Mouse (Mus musculus): Measurements from ENCODE around the gene Olfr1437. TPM values are rescaled to one million over a fixed set of nuclear protein-coding genes. Genes with fewer than 3 reads are reported as not detected.
"Not testable (repeated sequence)": the region's sequence is repeated elsewhere in the genome, so short reads cannot be mapped to it uniquely, and the experiment has no call there.

Gene Olfr1437
- polyA plus RNA-seq (2012; rRNA removed) = not detected in 2 replicates

GRCm38 (mm10) chr19:12325001-12325400 is at the start of gene Olfr1437:
Olfr1437 (minus strand) TSS chr19:12325101.
- 91% methylated on average over 2 of the region's 2 CpGs for WGBS

GRCm38 (mm10) chr19:12374465-12375025 is 49.6 kb upstream of the Olfr1437 start:
- no peak for DNase-seq (ENCODE audit: low read depth, low spot score)
- WGBS = 58% methylated on average over 2 of the region's 2 CpGs

More at GRCm38 (mm10) chr19:12325001-12325400, at the start of gene Olfr1437:
- no peak for DNase-seq (ENCODE audit: low read depth, low spot score)

- 67% methylated on average over 3 of the region's 3 CpGs for WGBS
- no peak for DNase-seq (ENCODE audit: low read depth, low spot score)
Measured at GRCm38 (mm10) chr19:12373004-12373403, 48.1 kb upstream of the Olfr1437 start.

- 75% methylated on average over 3 of the region's 3 CpGs for WGBS
- DNase-seq (ENCODE audit: low read depth, low spot score) = no peak
Measured at GRCm38 (mm10) chr19:12335810-12336209, 10.9 kb upstream of the Olfr1437 start, which contains the start of gene Olfr1438-ps1. Olfr1438-ps1 (minus strand) TSS chr19:12335910.

GRCm38 (mm10) chr19:12299030-12299429 is 25.9 kb downstream of the Olfr1437 start, which contains the start of gene Olfr1436:
Olfr1436 (minus strand) TSS chr19:12299130.
- 65% methylated on average over 1 of the region's 1 CpGs for WGBS

GRCm38 (mm10) chr19:12292979-12293378 is 31.9 kb downstream of the Olfr1437 start:
- DNase-seq (ENCODE audit: low read depth, low spot score) = no peak

More at GRCm38 (mm10) chr19:12299030-12299429, 25.9 kb downstream of the Olfr1437 start, which contains the start of gene Olfr1436:
- DNase-seq (ENCODE audit: low read depth, low spot score) = not testable (repeated sequence)

GRCm38 (mm10) chr19:12279554-12279953 is 45.3 kb downstream of the Olfr1437 start, which contains the start of gene Olfr1434:
Olfr1434 (plus strand) TSS chr19:12279854.
- 66% methylated on average over 2 of the region's 2 CpGs for WGBS
- DNase-seq (ENCODE audit: low read depth, low spot score) = no peak

Other genes with a start within 250 kb of the Olfr1437 start
- not detected in 2 replicates for gene Olfr1425, start 247.4 kb downstream of the Olfr1437 start, polyA plus RNA-seq (2012; rRNA removed)
- not detected in 2 replicates for gene Olfr1426, start 233.1 kb downstream of the Olfr1437 start, polyA plus RNA-seq (2012; rRNA removed)
- not detected in 2 replicates for gene Olfr1427, start 221.8 kb downstream of the Olfr1437 start, polyA plus RNA-seq (2012; rRNA removed)
- not detected in 2 replicates for gene Olfr1428, start 209.2 kb downstream of the Olfr1437 start, polyA plus RNA-seq (2012; rRNA removed)
- not detected in 2 replicates for gene Olfr76, start 201.9 kb downstream of the Olfr1437 start, polyA plus RNA-seq (2012; rRNA removed)
- gene Olfr1555-ps1, start 155.0 kb downstream of the Olfr1437 start, polyA plus RNA-seq (2012; rRNA removed) = not detected in 2 replicates
- not detected in 2 replicates for gene Olfr1431, start 124.5 kb downstream of the Olfr1437 start, polyA plus RNA-seq (2012; rRNA removed)
- not detected in 2 replicates for gene Olfr1432, start 92.5 kb downstream of the Olfr1437 start, polyA plus RNA-seq (2012; rRNA removed)
- gene Olfr262, start 83.4 kb downstream of the Olfr1437 start, polyA plus RNA-seq (2012; rRNA removed) = not detected in 2 replicates
- not detected in 2 replicates for gene Olfr235, start 64.1 kb downstream of the Olfr1437 start, polyA plus RNA-seq (2012; rRNA removed)
- gene Olfr1434, start 45.2 kb downstream of the Olfr1437 start, polyA plus RNA-seq (2012; rRNA removed) = not detected in 2 replicates
- gene Olfr1436, start 26.0 kb downstream of the Olfr1437 start, polyA plus RNA-seq (2012; rRNA removed) = not detected in 2 replicates
- not detected in 2 replicates for gene Olfr1438-ps1, start 10.8 kb upstream of the Olfr1437 start, polyA plus RNA-seq (2012; rRNA removed)
- gene Olfr1440, start 62.2 kb upstream of the Olfr1437 start, polyA plus RNA-seq (2012; rRNA removed) = not detected in 2 replicates
- gene Olfr1441, start 92.3 kb upstream of the Olfr1437 start, polyA plus RNA-seq (2012; rRNA removed) = not detected in 2 replicates
- not detected in 2 replicates for gene Pfpl, start 102.8 kb upstream of the Olfr1437 start, polyA plus RNA-seq (2012; rRNA removed)
- 7.9 and 17.8 TPM in 2 replicates for gene Mpeg1, start 135.7 kb upstream of the Olfr1437 start, polyA plus RNA-seq (2012; rRNA removed)
- 10.3 and 13.1 TPM in 2 replicates for gene Dtx4, start 176.4 kb upstream of the Olfr1437 start, polyA plus RNA-seq (2012; rRNA removed)
- gene Fam111a, start 220.6 kb upstream of the Olfr1437 start, polyA plus RNA-seq (2012; rRNA removed) = 2.2 and 2.8 TPM in 2 replicates